Comparison of ENCODE assay signal across 8 mouse cellular contexts in genomic region chr2:83759667-83760066, GRCm38 (mm10). TPM values are rescaled to one million over a fixed set of nuclear protein-coding genes. Genes with fewer than 3 reads are reported as not detected.
DNase-seq lines count a peak whose midpoint lies in the region; ATAC-seq lines count a peak whose summit lies in the region.
"Had no signal": no experiment of that assay in that cellular context is flagged by ENCODE, and none has a peak within 500 bp of the region (broad histone marks: within the 10 kb centered on the region; RNA-seq: fewer than 3 reads in every experiment).

No protein-coding gene starts in this region.

- no peak overlapping the region for H3K9ac ChIP-seq in forebrain, embryonic 13.5 days
- H3K9ac ChIP-seq in hindbrain, embryonic 15.5 days = 0 out of 2 replicates have a peak overlapping the region, but pooled peaks have one; percentile 2
- H3K9ac ChIP-seq in midbrain, embryonic 15.5 days = no peak overlapping the region
- no peak overlapping the region for H3K9ac ChIP-seq in liver, embryonic 12.5 days

- peak overlapping the region; percentile 46 for H3K4me2 ChIP-seq in forebrain, embryonic 13.5 days
- H3K4me2 ChIP-seq in hindbrain, embryonic 15.5 days = peak overlapping the region; percentile 50
- H3K4me2 ChIP-seq in midbrain, embryonic 15.5 days = peak overlapping the region; percentile 42
- no peak overlapping the region for H3K4me2 ChIP-seq in liver, embryonic 12.5 days
- H3K4me2 ChIP-seq: liver, embryonic 11.5 days had no signal

- H3K4me3 ChIP-seq in forebrain, embryonic 13.5 days = no peak overlapping the region
- no peak overlapping the region for H3K4me3 ChIP-seq in hindbrain, embryonic 15.5 days
- H3K4me3 ChIP-seq in midbrain, embryonic 15.5 days = no peak overlapping the region
- H3K4me3 ChIP-seq in liver, embryonic 12.5 days = no peak overlapping the region

- WGBS in forebrain, embryonic 13.5 days = 35% methylated on average over 5 of the region's 5 CpGs
- WGBS in hindbrain, embryonic 15.5 days = 43% methylated on average over 5 of the region's 5 CpGs
- 41% methylated on average over 5 of the region's 5 CpGs for WGBS in midbrain, embryonic 15.5 days
- 57% methylated on average over 5 of the region's 5 CpGs for WGBS in liver, embryonic 12.5 days (ENCODE audit: insufficient replicate concordance)

- no peaks in the 10 kb centered on the region for H3K9me3 ChIP-seq in forebrain, embryonic 13.5 days (replicated peaks)
- no peaks in the 10 kb centered on the region for H3K9me3 ChIP-seq in hindbrain, embryonic 15.5 days
- no peaks in the 10 kb centered on the region for H3K9me3 ChIP-seq in midbrain, embryonic 15.5 days
- no peaks in the 10 kb centered on the region for H3K9me3 ChIP-seq in liver, embryonic 12.5 days (replicated peaks)

- peaks cover 12% of the 10 kb centered on the region for H3K4me1 ChIP-seq in forebrain, embryonic 13.5 days
- peaks cover 15% of the 10 kb centered on the region for H3K4me1 ChIP-seq in hindbrain, embryonic 15.5 days (replicated peaks)
- H3K4me1 ChIP-seq in midbrain, embryonic 15.5 days = peaks cover 12% of the 10 kb centered on the region
- H3K4me1 ChIP-seq in liver, embryonic 12.5 days = no peaks in the 10 kb centered on the region; the same call in 1 of the 2 replicates

- DNase-seq in embryo, embryonic 11 days = peak; percentile 48
- no peak for DNase-seq in gastrocnemius, adult 18-20 months (ENCODE audit: low spot score)

- no peaks in the 10 kb centered on the region for H3K27me3 ChIP-seq in forebrain, embryonic 13.5 days
- no peaks in the 10 kb centered on the region for H3K27me3 ChIP-seq in hindbrain, embryonic 15.5 days
- H3K27me3 ChIP-seq in midbrain, embryonic 15.5 days (replicated peaks) = no peaks in the 10 kb centered on the region
- no peaks in the 10 kb centered on the region for H3K27me3 ChIP-seq in liver, embryonic 12.5 days (replicated peaks)

- ATAC-seq in forebrain, embryonic 13.5 days = peak; percentile 83
- peak; percentile 73; the same call in 1 of the 2 replicates for ATAC-seq in hindbrain, embryonic 15.5 days (ENCODE audit: low FRiP score, low read depth)
- peak; percentile 78 for ATAC-seq in midbrain, embryonic 15.5 days (replicated peaks)
- no peak for ATAC-seq in liver, embryonic 12.5 days
- ATAC-seq in CD4-positive, CD25-positive, alpha-beta regulatory T cell, adult 4 months = no peak

- H3K27ac ChIP-seq in forebrain, embryonic 13.5 days = peak overlapping the region; percentile 31; the same call in 1 of the 2 replicates
- H3K27ac ChIP-seq in hindbrain, embryonic 15.5 days (replicated peaks) = peak overlapping the region; percentile 37
- H3K27ac ChIP-seq in midbrain, embryonic 15.5 days = peak overlapping the region; percentile 49; the same call in 1 of the 2 replicates
- no peak overlapping the region for H3K27ac ChIP-seq in liver, embryonic 12.5 days

- no peaks in the 10 kb centered on the region for H3K36me3 ChIP-seq in forebrain, embryonic 13.5 days (ENCODE audit: poor library complexity, severe bottlenecking)
- no peaks in the 10 kb centered on the region for H3K36me3 ChIP-seq in hindbrain, embryonic 15.5 days
- no peaks in the 10 kb centered on the region for H3K36me3 ChIP-seq in midbrain, embryonic 15.5 days (replicated peaks)
- H3K36me3 ChIP-seq in liver, embryonic 12.5 days = peaks cover 14% of the 10 kb centered on the region

RNA-seq across cellular contexts. Expression of gene Itgav, which starts 35.5 kb away (rescaled TPM):
- 24.0 and 24.9 TPM in 2 replicates for polyA plus RNA-seq in forebrain, embryonic 13.5 days (2015; fragmentation: Nextera tagmentation; extraction: Ambion mirVana)
- 26.5 and 27.5 TPM in 2 replicates for polyA plus RNA-seq in hindbrain, embryonic 15.5 days (2015; fragmentation: Nextera tagmentation; extraction: Ambion mirVana)
- 16.1 and 16.9 TPM in 2 replicates for polyA plus RNA-seq in midbrain, embryonic 15.5 days (2015; fragmentation: Nextera tagmentation; extraction: Ambion mirVana)
- polyA plus RNA-seq in liver, embryonic 12.5 days (2016; fragmentation: Nextera tagmentation; extraction: Ambion mirVana) = 22.7 and 24.5 TPM in 2 replicates
- 10 to 100 TPM; 36.8 to 50.6 TPM for total RNA-seq in gastrocnemius, adult 18-20 months (2021)
- polyA plus RNA-seq in CD4-positive, CD25-positive, alpha-beta regulatory T cell, adult 4 months (2017; shearing (Covaris generic)) = 10 to 100 TPM; 46.8 to 71.6 TPM

RNA-seq across cellular contexts. Expression of gene Fam171b, which starts 52.8 kb away (rescaled TPM):
- 47.2 and 55.0 TPM in 2 replicates for polyA plus RNA-seq in forebrain, embryonic 13.5 days (2015; fragmentation: Nextera tagmentation; extraction: Ambion mirVana)
- polyA plus RNA-seq in hindbrain, embryonic 15.5 days (2015; fragmentation: Nextera tagmentation; extraction: Ambion mirVana) = 71.7 and 73.6 TPM in 2 replicates
- polyA plus RNA-seq in midbrain, embryonic 15.5 days (2015; fragmentation: Nextera tagmentation; extraction: Ambion mirVana) = 75.9 and 82.2 TPM in 2 replicates
- 0.53 and 0.57 TPM in 2 replicates for polyA plus RNA-seq in liver, embryonic 12.5 days (2016; fragmentation: Nextera tagmentation; extraction: Ambion mirVana)
- total RNA-seq in gastrocnemius, adult 18-20 months (2021) = 1 to 10 TPM in 1 of 2 experiments, under 1 TPM in 1; 1.00 to 1.6 TPM
- polyA plus RNA-seq in CD4-positive, CD25-positive, alpha-beta regulatory T cell, adult 4 months (2017; shearing (Covaris generic)) = under 1 TPM; 0.34 to 0.50 TPM

Comparison
In these comparisons a context has a peak if more than half of its experiments do, and no peak if none do; other contexts are left out.
1. ATAC-seq: peak in forebrain, embryonic 13.5 days (single experiment), hindbrain, embryonic 15.5 days (single experiment) and midbrain, embryonic 15.5 days (single experiment); none in liver, embryonic 12.5 days (single experiment) and CD4-positive, CD25-positive, alpha-beta regulatory T cell, adult 4 months (single experiment).
2. RNA of gene Fam171b, which starts 52.8 kb away (polyA plus RNA-seq): 75.9 to 82.2 TPM in midbrain, embryonic 15.5 days, 71.7 to 73.6 TPM in hindbrain, embryonic 15.5 days and 47.2 to 55.0 TPM in forebrain, embryonic 13.5 days; 0.53 to 0.57 TPM in liver, embryonic 12.5 days and 0.34 to 0.50 TPM in CD4-positive, CD25-positive, alpha-beta regulatory T cell, adult 4 months; every median in the first group is over 10 times any median in the second.